Mouse (Mus musculus): ENCODE measurements around the gene Aig1. TPM values are rescaled to one million over a fixed set of nuclear protein-coding genes. Genes with fewer than 3 reads are reported as not detected.

Aig1 gene
- polyA plus RNA-seq, 1 experiment from 2014 or later: 22.6 TPM

DNA sequence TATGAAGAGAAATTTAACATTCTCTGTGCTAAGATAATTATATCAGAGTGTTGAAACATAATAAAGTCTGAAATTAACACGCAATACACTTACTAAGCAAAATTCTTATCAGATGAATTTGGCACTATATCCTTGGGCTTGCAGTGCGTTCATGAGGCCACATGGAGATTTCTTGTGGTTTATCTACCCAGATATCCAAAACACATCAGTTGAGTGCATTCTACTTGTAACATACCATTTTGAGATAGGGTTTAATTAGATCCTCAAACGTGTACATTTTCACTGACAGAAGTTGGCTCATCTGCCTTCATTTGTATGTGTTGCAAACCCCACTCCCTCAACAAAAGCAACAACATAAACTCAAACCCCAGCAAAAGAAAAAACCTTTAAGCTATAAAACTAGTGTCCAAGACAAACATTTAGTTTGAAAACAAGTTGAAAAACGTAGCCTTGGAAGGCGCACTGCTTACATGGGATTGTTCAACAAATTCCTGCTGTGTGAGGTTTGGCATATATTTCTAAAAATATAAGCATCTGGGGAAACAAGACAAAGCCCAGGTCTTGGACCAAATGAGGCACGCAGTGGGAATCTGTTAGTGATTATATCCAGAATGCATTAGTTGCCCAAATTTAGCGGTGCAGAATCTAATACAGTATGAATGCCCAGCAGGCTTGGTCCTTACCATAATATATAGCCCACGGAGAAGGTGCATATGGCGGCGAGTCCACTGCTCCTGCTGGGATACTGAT, 178.8 kb downstream of the Aig1 start:
- Histone ChIP-seq H3K9ac (replicated peaks; ENCODE audit: low read length) (no peak overlapping the region), H3K4me1 (ENCODE audit: control insufficient read depth, insufficient read depth, low read length) (no peaks in the 10 kb centered on the region), H3K4me2 (ENCODE audit: low read depth, low read length) (no peak overlapping the region), H3K27me3 (ENCODE audit: control insufficient read depth, insufficient read depth, low read length) (no peaks in the 10 kb centered on the region), H3K4me3 (ENCODE audit: low read depth, low read length) (no peak overlapping the region), H3K9me3 (replicated peaks; ENCODE audit: control insufficient read depth, low read length) (no peaks in the 10 kb centered on the region), H3K27ac (replicated peaks; ENCODE audit: low read depth, low read length) (no peak overlapping the region), H3K36me3 (replicated peaks; ENCODE audit: control insufficient read depth, insufficient read depth, low read depth, low read length) (no peaks in the 10 kb centered on the region)
- DNase-seq (ENCODE audit: low spot score) (no peak), ATAC-seq (replicated peaks; ENCODE audit: insufficient number of reproducible peaks, low FRiP score, low TSS enrichment, low read depth) (no peak)
- 89% methylated on average over 10 of the region's 10 CpGs for WGBS

DNA sequence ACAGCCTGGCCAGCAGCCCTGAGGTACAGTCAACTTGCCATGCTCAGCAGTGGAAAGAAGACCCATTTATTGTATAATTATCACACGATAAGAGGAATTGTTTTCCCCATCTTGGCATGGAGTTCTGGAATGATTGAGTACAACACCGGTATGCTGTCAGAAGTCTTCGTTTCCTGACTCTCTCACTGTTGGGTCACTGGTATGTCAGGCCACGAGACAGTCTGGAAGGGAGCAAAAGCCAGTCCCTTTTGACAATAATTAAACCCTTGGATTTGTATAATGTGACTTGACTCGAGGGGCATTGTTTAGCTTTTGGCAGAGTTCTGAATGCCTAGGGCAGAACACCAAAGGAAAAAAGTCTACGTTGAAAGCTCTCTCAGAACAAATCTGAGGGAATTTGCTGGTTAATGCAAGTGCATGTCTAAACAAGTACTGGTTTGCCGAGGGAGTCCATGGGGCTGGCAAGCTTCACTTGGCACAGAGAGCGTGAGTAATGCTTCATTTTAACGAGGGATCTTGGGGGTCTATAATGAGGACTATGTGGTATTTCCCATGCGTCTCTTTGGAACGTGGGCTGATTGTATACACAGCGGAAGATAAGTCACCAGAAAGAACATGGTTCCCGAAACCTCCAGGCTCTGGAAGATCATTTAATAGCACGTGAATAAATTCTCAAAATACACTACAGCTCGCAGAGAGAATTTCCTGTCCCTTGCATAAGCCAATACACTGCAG, 180.2 kb downstream of the Aig1 start:
- Histone ChIP-seq H3K4me1 (ENCODE audit: control insufficient read depth, insufficient read depth, low read length) (no peaks in the 10 kb centered on the region), H3K4me3 (ENCODE audit: low read depth, low read length) (no peak overlapping the region), H3K4me2 (ENCODE audit: low read depth, low read length) (no peak overlapping the region), H3K36me3 (replicated peaks; ENCODE audit: control insufficient read depth, insufficient read depth, low read depth, low read length) (no peaks in the 10 kb centered on the region), H3K9me3 (replicated peaks; ENCODE audit: control insufficient read depth, low read length) (no peaks in the 10 kb centered on the region), H3K27ac (replicated peaks; ENCODE audit: low read depth, low read length) (no peak overlapping the region), H3K9ac (replicated peaks; ENCODE audit: low read length) (no peak overlapping the region), H3K27me3 (ENCODE audit: control insufficient read depth, insufficient read depth, low read length) (no peaks in the 10 kb centered on the region)
- ATAC-seq (replicated peaks; ENCODE audit: insufficient number of reproducible peaks, low FRiP score, low TSS enrichment, low read depth): no peak
- 73% methylated on average over 15 of the region's 15 CpGs for whole genome bisulfite sequencing
- DNase-seq (ENCODE audit: low spot score): peak; percentile 21

DNA sequence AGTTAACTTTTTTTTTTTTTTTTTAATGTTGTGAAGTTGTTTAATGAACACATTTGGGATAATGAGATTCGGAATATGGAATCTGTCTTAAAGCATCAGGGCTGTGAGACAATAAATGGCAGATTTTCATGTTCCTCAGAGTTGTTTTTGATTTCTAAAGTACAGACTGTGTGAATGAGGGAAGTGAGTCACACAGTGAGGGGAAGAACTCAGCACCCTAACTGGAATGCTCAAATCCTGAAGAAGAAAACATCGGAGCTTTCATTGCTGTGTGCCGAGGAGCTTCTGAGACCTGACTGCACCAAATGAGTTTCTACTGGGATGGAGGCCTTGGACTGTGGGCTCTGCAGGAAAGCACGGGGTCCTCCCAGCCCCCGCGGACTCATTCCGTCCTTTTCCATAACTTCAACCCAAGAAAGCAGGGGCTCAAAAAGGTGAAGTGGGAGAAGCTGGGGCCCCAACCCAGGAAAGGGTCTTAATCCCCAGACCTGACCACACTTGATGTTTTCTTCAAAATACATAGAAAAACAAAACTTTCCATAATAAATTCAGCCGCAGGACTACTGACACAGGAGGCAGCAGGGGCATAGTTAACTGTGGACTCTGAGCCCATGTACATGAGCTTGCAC, 181.5 kb downstream of the Aig1 start:
- 94% methylated on average over 8 of the region's 8 CpGs for WGBS
- Histone ChIP-seq H3K9ac (replicated peaks; ENCODE audit: low read length) (no peak overlapping the region), H3K4me2 (ENCODE audit: low read depth, low read length) (no peak overlapping the region), H3K27me3 (ENCODE audit: control insufficient read depth, insufficient read depth, low read length) (no peaks in the 10 kb centered on the region), H3K36me3 (replicated peaks; ENCODE audit: control insufficient read depth, insufficient read depth, low read depth, low read length) (no peaks in the 10 kb centered on the region), H3K4me3 (ENCODE audit: low read depth, low read length) (no peak overlapping the region), H3K27ac (replicated peaks; ENCODE audit: low read depth, low read length) (no peak overlapping the region), H3K9me3 (replicated peaks; ENCODE audit: control insufficient read depth, low read length) (no peaks in the 10 kb centered on the region), H3K4me1 (ENCODE audit: control insufficient read depth, insufficient read depth, low read length) (no peaks in the 10 kb centered on the region)
- no peak for DNase-seq (ENCODE audit: low spot score)
- no peak for ATAC-seq (replicated peaks; ENCODE audit: insufficient number of reproducible peaks, low FRiP score, low TSS enrichment, low read depth)

DNA sequence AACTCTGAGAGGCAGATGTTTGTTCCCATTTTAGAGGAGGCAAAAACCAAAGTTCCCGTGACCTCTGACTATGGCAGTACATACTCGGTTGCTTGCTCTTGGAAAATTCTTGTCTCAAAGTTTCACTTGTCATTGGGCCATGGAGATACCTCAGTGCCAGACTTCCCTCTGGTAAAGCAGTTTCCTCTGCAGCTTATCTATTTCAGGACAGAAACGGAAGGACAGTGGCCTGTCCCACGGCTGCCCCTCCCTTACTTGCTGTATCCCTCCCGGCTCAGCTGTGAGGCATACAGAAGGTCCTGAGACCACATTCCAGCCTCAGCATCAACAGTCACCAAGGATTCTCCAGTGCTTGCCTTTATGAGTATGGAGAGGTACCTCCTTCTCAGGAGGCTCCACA, 182.7 kb downstream of the Aig1 start:
- H3K4me3 ChIP-seq (ENCODE audit: low read depth, low read length): no peak overlapping the region
- no peaks in the 10 kb centered on the region for H3K4me1 ChIP-seq (ENCODE audit: control insufficient read depth, insufficient read depth, low read length)
- H3K36me3 ChIP-seq (replicated peaks; ENCODE audit: control insufficient read depth, insufficient read depth, low read depth, low read length): no peaks in the 10 kb centered on the region
- H3K27ac ChIP-seq (replicated peaks; ENCODE audit: low read depth, low read length): no peak overlapping the region
- no peak for DNase-seq (ENCODE audit: low spot score)
- WGBS: 86% methylated on average over 5 of the region's 5 CpGs
- H3K4me2 ChIP-seq (ENCODE audit: low read depth, low read length): no peak overlapping the region
- ATAC-seq (replicated peaks; ENCODE audit: insufficient number of reproducible peaks, low FRiP score, low TSS enrichment, low read depth): no peak
- no peaks in the 10 kb centered on the region for H3K9me3 ChIP-seq (replicated peaks; ENCODE audit: control insufficient read depth, low read length)
- no peaks in the 10 kb centered on the region for H3K27me3 ChIP-seq (ENCODE audit: control insufficient read depth, insufficient read depth, low read length)
- H3K9ac ChIP-seq (replicated peaks; ENCODE audit: low read length): no peak overlapping the region

DNA sequence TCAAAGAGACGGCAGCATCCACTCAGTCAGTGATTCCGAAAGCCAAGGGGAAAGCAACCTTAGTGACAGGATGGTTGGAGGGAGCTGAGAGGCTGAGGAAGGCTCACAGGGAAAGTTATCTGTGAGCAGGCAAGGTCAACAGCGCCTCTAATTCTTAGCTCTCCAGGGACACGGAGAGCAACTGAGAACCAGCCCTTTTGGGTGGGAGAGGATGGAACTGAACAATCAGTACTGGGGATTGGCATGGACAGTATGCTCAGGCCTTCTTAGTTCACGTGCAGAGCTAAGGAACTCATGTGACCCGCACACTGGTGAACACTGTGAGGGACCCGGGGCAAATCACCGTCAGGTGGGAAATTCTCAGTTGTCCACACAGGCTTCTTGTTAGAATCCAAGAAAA, 183.4 kb downstream of the Aig1 start:
- Histone ChIP-seq H3K4me2 (ENCODE audit: low read depth, low read length) (no peak overlapping the region), H3K9ac (replicated peaks; ENCODE audit: low read length) (no peak overlapping the region), H3K4me3 (ENCODE audit: low read depth, low read length) (no peak overlapping the region), H3K9me3 (replicated peaks; ENCODE audit: control insufficient read depth, low read length) (no peaks in the 10 kb centered on the region), H3K4me1 (ENCODE audit: control insufficient read depth, insufficient read depth, low read length) (no peaks in the 10 kb centered on the region), H3K27me3 (ENCODE audit: control insufficient read depth, insufficient read depth, low read length) (no peaks in the 10 kb centered on the region), H3K36me3 (replicated peaks; ENCODE audit: control insufficient read depth, insufficient read depth, low read depth, low read length) (no peaks in the 10 kb centered on the region), H3K27ac (replicated peaks; ENCODE audit: low read depth, low read length) (no peak overlapping the region)
- WGBS: 88% methylated on average over 8 of the region's 8 CpGs
- DNase-seq (ENCODE audit: low spot score) (no peak), ATAC-seq (replicated peaks; ENCODE audit: insufficient number of reproducible peaks, low FRiP score, low TSS enrichment, low read depth) (no peak)

DNA sequence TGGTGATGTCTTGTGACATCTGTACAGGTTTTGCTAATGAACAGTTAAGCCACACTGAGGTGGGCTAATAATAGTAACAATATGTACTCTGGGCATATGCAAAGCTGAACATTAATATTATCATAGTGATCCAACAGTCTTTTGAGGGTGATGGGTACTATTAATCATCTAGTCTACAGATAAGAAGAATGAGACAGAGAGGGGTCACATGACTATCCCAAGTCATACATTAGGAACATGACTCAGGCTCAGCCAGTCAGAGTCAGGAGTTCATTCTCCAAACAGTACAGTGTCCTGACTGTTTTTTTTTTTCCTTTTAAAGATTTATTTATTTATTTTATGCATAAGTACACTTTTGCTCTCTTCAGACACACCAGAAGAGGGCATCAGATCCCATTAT, 184.3 kb downstream of the Aig1 start:
- ATAC-seq (replicated peaks; ENCODE audit: insufficient number of reproducible peaks, low FRiP score, low TSS enrichment, low read depth) (no peak), DNase-seq (ENCODE audit: low spot score) (no peak)
- H3K4me3 ChIP-seq (ENCODE audit: low read depth, low read length): no peak overlapping the region
- no peak overlapping the region for H3K27ac ChIP-seq (replicated peaks; ENCODE audit: low read depth, low read length)
- H3K4me2 ChIP-seq (ENCODE audit: low read depth, low read length): no peak overlapping the region
- H3K36me3 ChIP-seq (replicated peaks; ENCODE audit: control insufficient read depth, insufficient read depth, low read depth, low read length): no peaks in the 10 kb centered on the region
- H3K27me3 ChIP-seq (ENCODE audit: control insufficient read depth, insufficient read depth, low read length): no peaks in the 10 kb centered on the region
- H3K4me1 ChIP-seq (ENCODE audit: control insufficient read depth, insufficient read depth, low read length): no peaks in the 10 kb centered on the region
- H3K9ac ChIP-seq (replicated peaks; ENCODE audit: low read length): no peak overlapping the region
- H3K9me3 ChIP-seq (replicated peaks; ENCODE audit: control insufficient read depth, low read length): no peaks in the 10 kb centered on the region

DNA sequence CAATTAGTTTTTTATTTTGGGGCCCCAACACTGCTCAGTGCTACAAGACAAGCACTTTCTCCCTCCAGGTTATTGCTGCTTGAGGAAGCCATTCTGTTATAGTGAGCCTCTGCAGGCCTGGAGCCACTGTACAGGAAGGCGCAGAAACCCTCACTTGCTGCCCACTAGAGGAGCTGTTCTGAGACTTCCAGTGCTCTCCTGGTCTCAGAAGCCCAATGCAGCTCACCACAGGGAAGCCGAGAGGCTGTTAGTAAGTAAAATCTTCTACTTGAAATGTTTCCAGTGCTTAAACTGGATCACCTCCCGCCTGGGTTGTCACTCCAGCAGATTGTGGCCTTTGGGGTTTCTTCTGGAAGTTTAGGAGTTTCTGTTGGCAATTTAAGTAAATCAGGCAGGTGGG, 186.2 kb downstream of the Aig1 start:
- H3K9me3 ChIP-seq (replicated peaks; ENCODE audit: control insufficient read depth, low read length): no peaks in the 10 kb centered on the region
- no peaks in the 10 kb centered on the region for H3K27me3 ChIP-seq (ENCODE audit: control insufficient read depth, insufficient read depth, low read length)
- no peak for ATAC-seq (replicated peaks; ENCODE audit: insufficient number of reproducible peaks, low FRiP score, low TSS enrichment, low read depth)
- no peak overlapping the region for H3K9ac ChIP-seq (replicated peaks; ENCODE audit: low read length)
- H3K4me1 ChIP-seq (ENCODE audit: control insufficient read depth, insufficient read depth, low read length): no peaks in the 10 kb centered on the region
- WGBS: 60% methylated on average over 3 of the region's 3 CpGs
- no peaks in the 10 kb centered on the region for H3K36me3 ChIP-seq (replicated peaks; ENCODE audit: control insufficient read depth, insufficient read depth, low read depth, low read length)
- peak; percentile 48 for DNase-seq (ENCODE audit: low spot score)
- H3K4me3 ChIP-seq (ENCODE audit: low read depth, low read length): no peak overlapping the region
- H3K27ac ChIP-seq (replicated peaks; ENCODE audit: low read depth, low read length): no peak overlapping the region
- no peak overlapping the region for H3K4me2 ChIP-seq (ENCODE audit: low read depth, low read length)

DNA sequence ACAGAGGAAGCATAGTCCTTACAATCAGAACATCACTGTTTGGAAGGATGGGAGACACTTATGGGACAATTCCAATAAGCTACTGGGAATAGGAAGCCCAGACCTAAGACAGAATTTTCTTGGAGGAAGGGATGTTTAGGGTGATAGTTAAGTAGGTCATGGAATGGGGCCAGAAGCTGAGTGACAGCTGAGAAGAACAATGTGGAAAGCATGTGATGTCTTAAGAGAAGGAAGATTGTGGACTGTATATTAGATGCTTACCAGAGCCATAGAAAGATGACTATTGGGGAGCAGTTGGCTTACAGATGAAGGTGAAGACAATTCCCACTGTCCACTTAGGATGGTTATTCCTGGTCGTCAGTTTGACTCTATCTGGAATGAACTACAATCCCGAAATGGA, 191.3 kb downstream of the Aig1 start:
- Histone ChIP-seq H3K9me3 (replicated peaks; ENCODE audit: control insufficient read depth, low read length) (no peaks in the 10 kb centered on the region), H3K9ac (replicated peaks; ENCODE audit: low read length) (no peak overlapping the region), H3K36me3 (replicated peaks; ENCODE audit: control insufficient read depth, insufficient read depth, low read depth, low read length) (no peaks in the 10 kb centered on the region), H3K4me3 (ENCODE audit: low read depth, low read length) (no peak overlapping the region), H3K27ac (replicated peaks; ENCODE audit: low read depth, low read length) (no peak overlapping the region), H3K27me3 (ENCODE audit: control insufficient read depth, insufficient read depth, low read length) (no peaks in the 10 kb centered on the region), H3K4me1 (ENCODE audit: control insufficient read depth, insufficient read depth, low read length) (no peaks in the 10 kb centered on the region), H3K4me2 (ENCODE audit: low read depth, low read length) (no peak overlapping the region)
- ATAC-seq (replicated peaks; ENCODE audit: insufficient number of reproducible peaks, low FRiP score, low TSS enrichment, low read depth) (no peak), DNase-seq (ENCODE audit: low spot score) (no peak)
- WGBS: 80% methylated on average over 2 of the region's 2 CpGs
